Mouse (Mus musculus): ENCODE measurements around the gene Psph.

GRCm38 (mm10) chr5:129774661-129775060, 12.6 kb downstream of the Psph start:
- TF ChIP-seq CTCF (IDR thresholded peaks at IDR 0.05 in 2 of 3, conservative IDR thresholded peaks at IDR 0.05 in 1 of 3; ENCODE audit: control insufficient read depth in 1 of 3, insufficient read depth in 1 of 3, low read depth in 2 of 3, low read length in 3 of 3, poor library complexity in 1 of 3, severe bottlenecking in 1 of 3): no peak
- no peak for TF ChIP-seq TAL1 (IDR thresholded peaks at IDR 0.05; ENCODE audit: low read length)
- TF ChIP-seq POLR2A (IDR thresholded peaks at IDR 0.05; ENCODE audit: control insufficient read depth in 1 of 2, insufficient read depth in 1 of 2, low read depth in 1 of 2, low read length in 2 of 2, poor library complexity in 1 of 2): no peak
- no peak for TF ChIP-seq MEF2A (IDR thresholded peaks at IDR 0.05; ENCODE audit: extremely low read depth, insufficient replicate concordance, low read depth, low read length, poor library complexity, severe bottlenecking)
- TF ChIP-seq GATA1 (IDR thresholded peaks at IDR 0.05; ENCODE audit: low read depth, low read length): no peak
- no peak for TF ChIP-seq CHD2 (IDR thresholded peaks at IDR 0.05; ENCODE audit: low read length)
- no peak for TF ChIP-seq EP300 (IDR thresholded peaks at IDR 0.05; ENCODE audit: low read depth in 1 of 2, low read length in 2 of 2)
- no peak for TF ChIP-seq BHLHE40 (IDR thresholded peaks at IDR 0.05; ENCODE audit: borderline replicate concordance, low read depth, low read length)
- no peak for TF ChIP-seq MAZ (IDR thresholded peaks at IDR 0.05; ENCODE audit: low read depth, low read length)
- no peak for TF ChIP-seq UBTF (IDR thresholded peaks at IDR 0.05; ENCODE audit: borderline replicate concordance, insufficient read depth, low read depth, low read length)
- no peak for TF ChIP-seq SIN3A (IDR thresholded peaks at IDR 0.05; ENCODE audit: low read length)
- no peak for TF ChIP-seq POLR2AphosphoS5 (IDR thresholded peaks at IDR 0.05; ENCODE audit: borderline replicate concordance, low read depth, low read length)
- no peak for TF ChIP-seq TCF12 (IDR thresholded peaks at IDR 0.05; ENCODE audit: low read depth, low read length)

Data from MEL (cell line).